Mouse (Mus musculus): ENCODE results near the gene Rgma. TPM values are rescaled to one million over a fixed set of nuclear protein-coding genes. Genes with fewer than 3 reads are reported as not detected.

The Rgma gene
- polyA plus RNA-seq, 1 experiment from 2014 or later, result 19.6 TPM

- H3K4me1 ChIP-seq (ENCODE audit: control insufficient read depth, insufficient read depth, low read length), result peaks cover 37% of the 10 kb centered on the region
- 0% methylated on average over 7 of the region's 42 CpGs for WGBS
- DNase-seq (ENCODE audit: low spot score), result peak; percentile 95
- H3K36me3 ChIP-seq (ENCODE audit: control insufficient read depth, insufficient read depth, low read length), result no peaks in the 10 kb centered on the region
- peak overlapping the region; percentile 85 for H3K9ac ChIP-seq (ENCODE audit: low read depth, low read length)
- H3K27ac ChIP-seq (replicated peaks; ENCODE audit: low read depth, low read length), result peak overlapping the region; percentile 94
- peak; percentile 86 for ATAC-seq (ENCODE audit: low read depth)
- H3K27me3 ChIP-seq (replicated peaks; ENCODE audit: control insufficient read depth, insufficient read depth, low read length), result no peaks in the 10 kb centered on the region
- H3K4me3 ChIP-seq (ENCODE audit: low read depth, low read length), result peak overlapping the region; percentile 76
- no peaks in the 10 kb centered on the region for H3K9me3 ChIP-seq (ENCODE audit: control insufficient read depth, low read length)
- H3K4me2 ChIP-seq (ENCODE audit: low read depth, low read length), result peak overlapping the region; percentile 65
These were observed 15.8 kb downstream of the Rgma start for GRCm38 (mm10) chr7:73391002-73391517.

DNA sequence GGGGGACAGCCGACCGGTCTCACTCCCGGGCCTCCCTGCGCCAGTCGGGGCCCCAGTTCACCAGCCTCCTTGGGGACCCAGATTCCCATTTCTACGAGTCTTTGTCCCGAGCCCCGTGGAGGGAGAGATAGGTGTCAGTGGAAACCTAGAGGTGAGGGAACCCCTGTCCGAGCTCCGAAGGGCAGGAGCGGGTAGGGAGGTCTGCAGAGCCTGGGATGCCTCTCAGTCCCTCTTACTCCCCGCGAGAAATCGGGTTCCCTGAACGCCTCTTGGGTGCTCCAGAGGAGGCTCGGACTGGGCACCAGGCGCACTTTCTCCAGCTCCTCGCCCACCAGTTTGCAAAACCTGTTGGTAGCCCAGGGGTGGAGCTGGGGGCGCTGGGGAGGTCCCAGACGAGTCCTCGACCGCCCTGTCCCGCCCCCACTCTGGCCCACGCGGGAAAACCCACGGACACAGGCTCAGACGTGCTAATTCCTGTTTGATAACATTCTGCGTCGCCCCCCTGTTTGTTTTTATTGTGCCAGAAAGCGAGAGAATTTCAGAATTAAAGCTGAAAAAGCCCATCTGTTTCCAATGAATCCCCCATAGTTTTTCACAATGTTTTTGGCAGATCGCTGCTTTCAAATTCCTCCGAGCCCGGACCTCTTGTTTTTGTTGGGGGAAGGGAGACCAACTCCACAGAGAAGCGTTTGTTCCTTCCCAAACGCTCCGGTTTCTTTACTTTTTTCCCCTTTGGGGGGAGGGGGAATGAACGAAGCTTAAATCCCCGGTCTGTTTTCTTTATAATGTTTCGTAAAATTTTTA, 16.4 kb downstream of the Rgma start:
- Histone ChIP-seq H3K27me3 (replicated peaks; ENCODE audit: control insufficient read depth, insufficient read depth, low read length) (no peaks in the 10 kb centered on the region), H3K9ac (ENCODE audit: low read depth, low read length) (peak overlapping the region; percentile 85), H3K27ac (replicated peaks; ENCODE audit: low read depth, low read length) (peak overlapping the region; percentile 94), H3K4me3 (ENCODE audit: low read depth, low read length) (peak overlapping the region; percentile 76), H3K4me2 (ENCODE audit: low read depth, low read length) (peak overlapping the region; percentile 65), H3K9me3 (ENCODE audit: control insufficient read depth, low read length) (no peaks in the 10 kb centered on the region), H3K4me1 (ENCODE audit: control insufficient read depth, insufficient read depth, low read length) (peaks cover 44% of the 10 kb centered on the region), H3K36me3 (ENCODE audit: control insufficient read depth, insufficient read depth, low read length) (no peaks in the 10 kb centered on the region)
- DNase-seq (ENCODE audit: low spot score) (peak; percentile 94), ATAC-seq (ENCODE audit: low read depth) (peak; percentile 3; the same call in 1 of the 2 replicates)
- under 1% methylated on average over 38 of the region's 39 CpGs for WGBS

DNA sequence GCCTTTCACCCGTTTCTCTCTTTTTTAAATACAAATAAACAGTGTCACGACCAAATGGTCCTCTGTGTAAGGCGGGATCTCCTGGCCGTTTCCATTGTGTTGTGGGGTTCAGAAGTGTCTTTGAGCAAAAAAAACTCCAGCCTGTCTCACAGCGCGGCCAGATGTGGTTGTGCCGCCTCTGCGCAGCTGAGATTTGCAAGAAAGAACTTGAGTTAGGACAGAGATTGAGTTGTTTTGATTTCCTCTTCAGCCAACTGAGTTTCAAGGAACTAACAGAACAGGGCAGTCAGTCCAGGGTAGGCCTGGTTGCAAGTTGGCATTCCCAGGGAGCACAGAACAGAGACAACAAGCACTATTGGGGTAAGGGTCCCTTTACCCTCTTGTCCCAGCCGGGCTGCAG, 17.1 kb downstream of the Rgma start:
- H3K36me3 ChIP-seq (ENCODE audit: control insufficient read depth, insufficient read depth, low read length), result no peaks in the 10 kb centered on the region
- peak overlapping the region; percentile 85 for H3K9ac ChIP-seq (ENCODE audit: low read depth, low read length)
- DNase-seq (ENCODE audit: low spot score) (peak; percentile 59), ATAC-seq (ENCODE audit: low read depth) (no peak)
- H3K4me1 ChIP-seq (ENCODE audit: control insufficient read depth, insufficient read depth, low read length), result peaks cover 50% of the 10 kb centered on the region
- peak overlapping the region; percentile 94 for H3K27ac ChIP-seq (replicated peaks; ENCODE audit: low read depth, low read length)
- no peaks in the 10 kb centered on the region for H3K9me3 ChIP-seq (ENCODE audit: control insufficient read depth, low read length)
- peak overlapping the region; percentile 65 for H3K4me2 ChIP-seq (ENCODE audit: low read depth, low read length)
- no peaks in the 10 kb centered on the region for H3K27me3 ChIP-seq (replicated peaks; ENCODE audit: control insufficient read depth, insufficient read depth, low read length)
- 2% methylated on average over 9 of the region's 9 CpGs for WGBS
- peak overlapping the region; percentile 76 for H3K4me3 ChIP-seq (ENCODE audit: low read depth, low read length)

DNA sequence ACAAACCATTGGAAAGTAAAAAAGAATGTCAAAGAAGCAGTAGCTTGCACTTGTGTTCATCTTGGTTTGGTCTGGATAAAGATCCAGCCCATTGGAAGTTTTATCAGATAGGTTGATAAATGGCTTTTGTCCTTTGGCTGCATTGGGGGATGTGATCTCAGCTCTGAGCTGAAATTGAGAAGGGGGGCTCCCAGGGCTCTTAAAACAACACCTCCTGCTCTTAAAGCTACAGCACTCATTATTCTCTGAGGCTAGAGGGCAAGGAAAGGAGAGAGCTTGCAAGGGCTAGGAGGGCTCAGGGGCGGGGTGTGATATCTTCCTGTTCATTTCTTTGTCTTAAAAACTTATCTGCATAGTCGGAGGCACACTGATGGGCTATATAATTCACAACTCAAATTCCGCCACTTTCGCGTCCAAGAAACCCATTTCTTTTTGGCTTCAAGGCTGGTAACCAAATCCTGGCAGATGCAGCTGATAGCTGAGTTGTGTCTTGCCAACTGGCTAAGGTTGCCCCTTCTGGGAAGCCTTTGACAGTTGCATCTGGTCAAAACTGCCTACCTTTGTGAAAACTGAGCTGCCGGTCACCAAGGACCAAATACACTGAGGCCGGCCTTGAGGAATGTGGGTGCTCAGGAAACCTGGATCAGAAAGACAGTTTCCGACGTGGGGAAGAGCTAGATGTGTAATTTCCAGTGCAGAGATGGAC, 18.2 kb downstream of the Rgma start:
- peak overlapping the region; percentile 85 for H3K9ac ChIP-seq (ENCODE audit: low read depth, low read length)
- H3K27me3 ChIP-seq (replicated peaks; ENCODE audit: control insufficient read depth, insufficient read depth, low read length), result no peaks in the 10 kb centered on the region
- WGBS, result 19% methylated on average over 9 of the region's 9 CpGs
- peak overlapping the region; percentile 76 for H3K4me3 ChIP-seq (ENCODE audit: low read depth, low read length)
- no peak for ATAC-seq (ENCODE audit: low read depth)
- DNase-seq (ENCODE audit: low spot score), result peak; percentile 47
- peak overlapping the region; percentile 94 for H3K27ac ChIP-seq (replicated peaks; ENCODE audit: low read depth, low read length)
- peaks cover 56% of the 10 kb centered on the region for H3K4me1 ChIP-seq (ENCODE audit: control insufficient read depth, insufficient read depth, low read length)
- peak overlapping the region; percentile 65 for H3K4me2 ChIP-seq (ENCODE audit: low read depth, low read length)
- H3K36me3 ChIP-seq (ENCODE audit: control insufficient read depth, insufficient read depth, low read length), result peaks cover 5% of the 10 kb centered on the region; the same call in 1 of the 2 replicates
- H3K9me3 ChIP-seq (ENCODE audit: control insufficient read depth, low read length), result no peaks in the 10 kb centered on the region

- peak overlapping the region; percentile 94 for H3K27ac ChIP-seq (replicated peaks; ENCODE audit: low read depth, low read length)
- 33% methylated on average over 4 of the region's 4 CpGs for WGBS
These were observed 18.7 kb downstream of the Rgma start for GRCm38 (mm10) chr7:73394013-73394409.

DNA sequence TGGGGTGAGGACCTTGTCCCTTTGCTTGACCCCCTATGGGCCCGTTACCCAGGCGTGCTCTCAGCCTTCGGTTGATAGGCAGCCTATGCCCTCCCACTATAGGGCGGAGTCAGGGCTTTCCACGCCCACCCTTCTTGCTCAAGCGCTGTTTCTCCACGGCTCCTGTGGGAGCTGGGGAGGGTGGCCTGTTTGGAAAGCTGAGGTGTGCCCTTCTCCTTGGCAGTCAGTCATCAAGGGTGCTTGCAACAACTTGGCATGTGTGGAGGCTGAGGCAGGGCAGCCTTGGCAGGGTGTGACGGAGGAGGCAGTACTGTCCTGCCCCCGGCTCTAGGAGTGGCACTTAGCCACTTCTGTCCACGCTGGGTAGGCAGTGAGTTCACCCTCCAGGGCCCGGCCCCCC, 23.0 kb downstream of the Rgma start:
- DNase-seq (ENCODE audit: low spot score) (peak; percentile 61), ATAC-seq (ENCODE audit: low read depth) (peak; percentile 53; the same call in 1 of the 2 replicates)
- H3K4me1 ChIP-seq (ENCODE audit: control insufficient read depth, insufficient read depth, low read length), result peaks cover 58% of the 10 kb centered on the region
- H3K36me3 ChIP-seq (ENCODE audit: control insufficient read depth, insufficient read depth, low read length), result peaks cover 13% of the 10 kb centered on the region; the same call in 1 of the 2 replicates
- H3K27me3 ChIP-seq (replicated peaks; ENCODE audit: control insufficient read depth, insufficient read depth, low read length), result no peaks in the 10 kb centered on the region
- peak overlapping the region; percentile 6; the same call in 1 of the 2 replicates for H3K4me3 ChIP-seq (ENCODE audit: low read depth, low read length)
- peak overlapping the region; percentile 57 for H3K4me2 ChIP-seq (ENCODE audit: low read depth, low read length)
- peak overlapping the region; percentile 32 for H3K9ac ChIP-seq (ENCODE audit: low read depth, low read length)
- 15% methylated on average over 11 of the region's 11 CpGs for WGBS
- no peaks in the 10 kb centered on the region for H3K9me3 ChIP-seq (ENCODE audit: control insufficient read depth, low read length)
- no peak overlapping the region for H3K27ac ChIP-seq (replicated peaks; ENCODE audit: low read depth, low read length)

More at GRCm38 (mm10) chr7:73394013-73394409, 18.7 kb downstream of the Rgma start:
- peak overlapping the region; percentile 85 for H3K9ac ChIP-seq (ENCODE audit: low read depth, low read length)
- no peaks in the 10 kb centered on the region for H3K27me3 ChIP-seq (replicated peaks; ENCODE audit: control insufficient read depth, insufficient read depth, low read length)
- H3K9me3 ChIP-seq (ENCODE audit: control insufficient read depth, low read length), result no peaks in the 10 kb centered on the region
- peak overlapping the region; percentile 76 for H3K4me3 ChIP-seq (ENCODE audit: low read depth, low read length)
- peaks cover 5% of the 10 kb centered on the region; the same call in 1 of the 2 replicates for H3K36me3 ChIP-seq (ENCODE audit: control insufficient read depth, insufficient read depth, low read length)
- ATAC-seq (ENCODE audit: low read depth) (no peak), DNase-seq (ENCODE audit: low spot score) (peak; percentile 75)
- peaks cover 61% of the 10 kb centered on the region for H3K4me1 ChIP-seq (ENCODE audit: control insufficient read depth, insufficient read depth, low read length)
- H3K4me2 ChIP-seq (ENCODE audit: low read depth, low read length), result peak overlapping the region; percentile 65

DNA sequence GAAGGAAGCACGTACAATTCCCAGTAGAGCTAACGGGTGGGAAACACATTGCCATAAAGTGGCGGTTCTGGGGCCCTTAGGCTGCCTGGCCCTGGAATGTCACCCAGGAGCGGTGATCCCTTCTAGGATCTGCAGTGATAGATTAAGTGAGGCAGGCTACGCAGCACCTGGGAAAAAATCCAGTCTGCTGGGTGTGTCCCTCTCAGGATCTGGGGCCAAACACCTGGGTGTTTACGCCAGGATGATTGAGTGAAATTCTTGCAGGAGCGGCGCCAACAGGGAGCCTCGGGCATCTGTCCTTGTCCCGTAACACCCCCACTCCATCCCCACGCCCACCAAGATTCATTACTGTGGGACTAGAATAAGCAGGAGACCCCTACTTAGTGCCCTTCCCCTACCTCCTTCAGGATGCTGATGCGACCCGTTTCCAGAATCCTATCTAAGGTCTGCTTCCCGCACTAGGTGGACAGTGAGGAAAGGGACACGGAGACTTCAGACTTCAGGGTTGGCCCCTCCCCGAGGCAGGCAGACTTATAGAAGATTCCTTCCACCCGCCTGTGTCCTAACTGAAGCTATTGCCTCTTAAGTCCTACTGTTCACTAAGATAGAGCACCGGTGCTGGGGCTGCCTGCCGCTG, 23.6 kb downstream of the Rgma start:
- no peaks in the 10 kb centered on the region for H3K9me3 ChIP-seq (ENCODE audit: control insufficient read depth, low read length)
- H3K27me3 ChIP-seq (replicated peaks; ENCODE audit: control insufficient read depth, insufficient read depth, low read length), result no peaks in the 10 kb centered on the region
- DNase-seq (ENCODE audit: low spot score), result peak; percentile 20
- H3K4me3 ChIP-seq (ENCODE audit: low read depth, low read length), result peak overlapping the region; percentile 26
- H3K36me3 ChIP-seq (ENCODE audit: control insufficient read depth, insufficient read depth, low read length), result peaks cover 13% of the 10 kb centered on the region; the same call in 1 of the 2 replicates
- whole genome bisulfite sequencing, result 17% methylated on average over 15 of the region's 19 CpGs
- peak overlapping the region; percentile 57 for H3K4me2 ChIP-seq (ENCODE audit: low read depth, low read length)
- H3K27ac ChIP-seq (replicated peaks; ENCODE audit: low read depth, low read length), result no peak overlapping the region
- ATAC-seq (ENCODE audit: low read depth), result no peak
- peaks cover 52% of the 10 kb centered on the region for H3K4me1 ChIP-seq (ENCODE audit: control insufficient read depth, insufficient read depth, low read length)
- peak overlapping the region; percentile 45 for H3K9ac ChIP-seq (ENCODE audit: low read depth, low read length)

- H3K9ac ChIP-seq (ENCODE audit: low read depth, low read length), result peak overlapping the region; percentile 45; the same call in 1 of the 2 replicates
- no peak overlapping the region for H3K27ac ChIP-seq (replicated peaks; ENCODE audit: low read depth, low read length)
- ATAC-seq (ENCODE audit: low read depth) (peak; percentile 70), DNase-seq (ENCODE audit: low spot score) (peak; percentile 87)
- H3K36me3 ChIP-seq (ENCODE audit: control insufficient read depth, insufficient read depth, low read length), result peaks cover 19% of the 10 kb centered on the region
- H3K27me3 ChIP-seq (replicated peaks; ENCODE audit: control insufficient read depth, insufficient read depth, low read length), result no peaks in the 10 kb centered on the region
- peak overlapping the region; percentile 57 for H3K4me2 ChIP-seq (ENCODE audit: low read depth, low read length)
- H3K4me3 ChIP-seq (ENCODE audit: low read depth, low read length), result peak overlapping the region; percentile 26
- H3K9me3 ChIP-seq (ENCODE audit: control insufficient read depth, low read length), result no peaks in the 10 kb centered on the region
- 4% methylated on average over 18 of the region's 19 CpGs for WGBS
- peaks cover 50% of the 10 kb centered on the region for H3K4me1 ChIP-seq (ENCODE audit: control insufficient read depth, insufficient read depth, low read length)
These were observed 24.3 kb downstream of the Rgma start for GRCm38 (mm10) chr7:73399501-73400044.

Data from embryonic facial prominence, embryonic 14.5 days (tissue).